Mouse (Mus musculus) stomach, postnatal 0 days (tissue): ENCODE measurements at regions not wholly inside any gene's neighbourhood (a gene's known extent, or its start where the extent isn't known, plus 50 kb on each side); places are given as distances from the start of the nearest gene placed in this dataset.

Experiments
- ATAC-seq: fragments of 200-750 bp; cut with Nextera tagmentation; 2 replicates; pipeline ENCODE4 v1.8.0; 2017; ENCODE audit not compliant: low FRiP score, low TSS enrichment
- DNase-seq: peaks from one replicate; pipeline ENCODE4 v3.0.0-alpha.2; 2016; ENCODE audit warnings: low spot score
- H3K27ac ChIP-seq: fragments of 300-500 bp; sonication (generic); replicated peaks from 2 replicates; pipeline ENCODE4 v1.5.1; 2014; ENCODE audit warnings: mild to moderate bottlenecking, control low read depth
- H3K27me3 ChIP-seq: fragments of 300-500 bp; sonication (generic); 2 replicates; pipeline ENCODE4 v1.6.1; 2014; ENCODE audit warnings: low read length; ENCODE audit not compliant: control insufficient read depth, insufficient read depth
- H3K36me3 ChIP-seq: fragments of 300-500 bp; sonication (generic); 2 replicates; pipeline ENCODE4 v1.6.1; 2014; ENCODE audit warnings: low read length, mixed read lengths; ENCODE audit not compliant: control insufficient read depth, insufficient read depth
- H3K4me1 ChIP-seq: fragments of 300-500 bp; sonication (generic); replicated peaks from 2 replicates; pipeline ENCODE4 v1.6.1; 2014; ENCODE audit warnings: antibody characterized with exemption; ENCODE audit not compliant: control insufficient read depth, insufficient read depth
- H3K4me2 ChIP-seq: fragments of 300-500 bp; sonication (generic); replicated peaks from 2 replicates; pipeline ENCODE4 v1.6.1; 2014; ENCODE audit warnings: low read depth, mild to moderate bottlenecking, control low read depth, moderate library complexity
- H3K4me3 ChIP-seq: fragments of 300-500 bp; sonication (generic); 2 replicates; pipeline ENCODE4 v1.5.1; 2014; ENCODE audit warnings: low read depth, low read length, control low read depth
- H3K9ac ChIP-seq: fragments of 300-500 bp; sonication (generic); 2 replicates; pipeline ENCODE4 v1.6.1; 2014; ENCODE audit warnings: mild to moderate bottlenecking, low read length, control low read depth, mixed read lengths
- H3K9me3 ChIP-seq: fragments of 300-500 bp; sonication (generic); 2 replicates; pipeline ENCODE4 v1.6.1; 2016; ENCODE audit warnings: low read length; ENCODE audit not compliant: control insufficient read depth
- CTCF ChIP-seq: IDR thresholded peaks from 2 replicates; pipeline ENCODE4 v1.5.1; 2016; ENCODE audit warnings: antibody characterized with exemption, low read depth, mild to moderate bottlenecking, moderate library complexity
- EP300 ChIP-seq: optimal IDR thresholded peaks from 2 replicates; pipeline ENCODE3; 2016; ENCODE audit warnings: antibody characterized with exemption
- WGBS: fragments of 180-500 bp; shearing (Covaris S2); extraction: QIAGEN DNeasy Blood & Tissue Kit; methylation state at CpG from one replicate; pipeline ENCODE4 v1.1.7; 2014; 5-methylcytosine and 5-hydroxymethylcytosine counted together

GRCm38 (mm10) chr19:21033991-21034390 is 80.0 kb upstream of the Tmc1 start:
- DNase-seq = no peak
- H3K9ac ChIP-seq = no peak overlapping the region
- no peaks in the 10 kb centered on the region for H3K36me3 ChIP-seq
- H3K4me2 ChIP-seq = no peak overlapping the region
- TF ChIP-seq CTCF = no peak
- no peak for TF ChIP-seq EP300
- no peak for ATAC-seq
- no peaks in the 10 kb centered on the region for H3K4me1 ChIP-seq
- H3K4me3 ChIP-seq = no peak overlapping the region
- WGBS = 84% methylated on average over 3 of the region's 3 CpGs
- no peaks in the 10 kb centered on the region for H3K9me3 ChIP-seq
- no peaks in the 10 kb centered on the region for H3K27me3 ChIP-seq
- no peak overlapping the region for H3K27ac ChIP-seq

GRCm38 (mm10) chr19:21032558-21032957 is 78.6 kb upstream of the Tmc1 start:
- no peaks in the 10 kb centered on the region for H3K4me1 ChIP-seq
- no peaks in the 10 kb centered on the region for H3K9me3 ChIP-seq
- no peaks in the 10 kb centered on the region for H3K27me3 ChIP-seq
- H3K4me2 ChIP-seq = no peak overlapping the region
- DNase-seq (no peak), ATAC-seq (no peak)
- no peak overlapping the region for H3K9ac ChIP-seq
- H3K4me3 ChIP-seq = no peak overlapping the region
- TF ChIP-seq EP300 (no peak), CTCF (no peak)
- WGBS = 81% methylated on average over 2 of the region's 2 CpGs
- no peak overlapping the region for H3K27ac ChIP-seq
- H3K36me3 ChIP-seq = no peaks in the 10 kb centered on the region

- 63% methylated on average over 4 of the region's 4 CpGs for WGBS
- Histone ChIP-seq H3K27me3 (no peaks in the 10 kb centered on the region), H3K4me3 (no peak overlapping the region), H3K27ac (no peak overlapping the region), H3K36me3 (no peaks in the 10 kb centered on the region), H3K9me3 (no peaks in the 10 kb centered on the region), H3K4me2 (no peak overlapping the region), H3K9ac (no peak overlapping the region), H3K4me1 (no peaks in the 10 kb centered on the region)
- peak; percentile 65; the same call in 1 of the 2 replicates for ATAC-seq
- DNase-seq = no peak
- TF ChIP-seq CTCF (no peak), EP300 (no peak)
Measured at GRCm38 (mm10) chr19:21031768-21032308, 77.8 kb upstream of the Tmc1 start.

DNA sequence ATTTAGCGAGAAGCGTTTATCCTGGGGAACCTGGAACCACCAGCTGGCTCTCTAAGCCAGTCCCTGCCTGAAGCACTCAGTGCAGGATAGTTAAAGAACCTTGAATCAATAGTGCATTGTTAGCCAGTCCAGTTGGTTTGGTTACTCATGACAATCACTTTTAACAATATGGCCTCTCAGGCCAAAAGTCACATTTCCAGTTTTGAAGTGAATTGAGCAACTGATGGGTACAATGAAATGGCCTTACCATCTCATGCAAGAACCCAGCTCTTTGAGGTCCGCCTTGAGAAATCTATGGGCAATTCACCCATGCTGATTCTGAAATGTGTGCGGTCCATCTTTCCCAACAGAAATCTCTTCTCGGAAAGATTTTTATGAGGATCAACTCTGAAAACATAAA is 77.0 kb upstream of the Tmc1 start:
- Histone ChIP-seq H3K9ac (no peak overlapping the region), H3K27me3 (no peaks in the 10 kb centered on the region), H3K4me2 (no peak overlapping the region), H3K9me3 (no peaks in the 10 kb centered on the region), H3K36me3 (no peaks in the 10 kb centered on the region), H3K4me1 (no peaks in the 10 kb centered on the region), H3K4me3 (no peak overlapping the region), H3K27ac (no peak overlapping the region)
- TF ChIP-seq EP300 (no peak), CTCF (no peak)
- DNase-seq = no peak
- no peak for ATAC-seq
- 63% methylated on average over 5 of the region's 5 CpGs for WGBS

DNA sequence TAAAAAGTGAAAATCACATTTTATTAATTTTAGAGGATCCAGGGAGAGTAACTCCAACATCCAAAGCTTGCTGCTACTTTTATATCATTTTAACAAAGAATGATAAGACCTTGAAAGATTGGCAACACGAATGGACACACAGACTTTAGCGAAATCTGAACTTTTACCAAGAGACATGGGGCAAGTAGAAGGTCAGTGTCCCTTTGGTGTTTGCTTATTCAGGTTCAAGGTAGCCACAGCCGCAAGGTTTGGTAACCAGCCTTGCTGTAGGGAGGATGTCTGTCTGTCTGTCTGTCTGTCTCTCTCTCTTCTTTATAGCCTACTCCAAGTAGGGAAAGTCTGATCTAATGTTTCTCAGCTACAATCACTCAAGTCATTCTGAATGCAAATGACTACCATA is 75.0 kb upstream of the Tmc1 start:
- H3K4me3 ChIP-seq = no peak overlapping the region
- 86% methylated on average over 3 of the region's 3 CpGs for WGBS
- H3K4me1 ChIP-seq = no peaks in the 10 kb centered on the region
- TF ChIP-seq CTCF = no peak
- TF ChIP-seq EP300 = no peak
- H3K27me3 ChIP-seq = no peaks in the 10 kb centered on the region
- no peaks in the 10 kb centered on the region for H3K9me3 ChIP-seq
- no peak overlapping the region for H3K4me2 ChIP-seq
- no peak overlapping the region for H3K9ac ChIP-seq
- no peak overlapping the region for H3K27ac ChIP-seq
- no peaks in the 10 kb centered on the region for H3K36me3 ChIP-seq
- ATAC-seq = no peak
- no peak for DNase-seq

- Histone ChIP-seq H3K4me1 (no peaks in the 10 kb centered on the region), H3K9me3 (no peaks in the 10 kb centered on the region), H3K9ac (no peak overlapping the region), H3K4me3 (no peak overlapping the region), H3K27ac (no peak overlapping the region), H3K27me3 (no peaks in the 10 kb centered on the region), H3K36me3 (no peaks in the 10 kb centered on the region), H3K4me2 (no peak overlapping the region)
- WGBS = 89% methylated on average over 8 of the region's 10 CpGs
- DNase-seq (no peak), ATAC-seq (no peak)
- TF ChIP-seq CTCF (no peak), EP300 (no peak)
Measured at GRCm38 (mm10) chr19:21012391-21012790, 58.4 kb upstream of the Tmc1 start.
